Mouse (Mus musculus) ES-E14 (cell line): ENCODE measurements around the gene Stam2. TPM values are rescaled to one million over a fixed set of nuclear protein-coding genes. Genes with fewer than 3 reads are reported as not detected.

ENCODE experiments used
- DNase-seq: peaks from one replicate; pipeline ENCODE4 v3.0.0-alpha.2; 2013; ENCODE audit warnings: low read depth, low spot score
- H3K27ac ChIP-seq: 2 replicates; pipeline ENCODE4 v1.5.1; 2012; ENCODE audit warnings: low read depth, mild to moderate bottlenecking, low read length, moderate library complexity, mixed read lengths; ENCODE audit not compliant: poor library complexity, insufficient read depth, severe bottlenecking
- H3K36me3 ChIP-seq: 2 replicates; pipeline ENCODE4 v1.6.1; 2012; ENCODE audit warnings: mild to moderate bottlenecking, low read length, moderate library complexity, mixed read lengths; ENCODE audit not compliant: control insufficient read depth, poor library complexity, insufficient read depth, severe bottlenecking
- H3K4me1 ChIP-seq, 2 experiments: fragments of 150-350 bp in 1 of 2; sonication (generic) in 1 of 2; 2 replicates each; pipeline ENCODE4 v1.6.1; 2012; ENCODE audit warnings: low read length in 2 of 2, mild to moderate bottlenecking in 1 of 2, mixed read lengths in 1 of 2; ENCODE audit not compliant: control insufficient read depth in 2 of 2, insufficient read depth in 2 of 2, poor library complexity in 1 of 2
- H3K4me3 ChIP-seq, 2 experiments: fragments of 150-350 bp in 1 of 2; sonication (generic) in 1 of 2; 2 replicates each; pipeline ENCODE4 v1.5.1; 2012; ENCODE audit warnings: low read length in 2 of 2, low read depth in 1 of 2, mild to moderate bottlenecking in 1 of 2, mixed read lengths in 1 of 2; ENCODE audit not compliant: insufficient read depth in 1 of 2, poor library complexity in 1 of 2, severe bottlenecking in 1 of 2
- H3K9ac ChIP-seq: 2 replicates; pipeline ENCODE4 v1.6.1; 2012; ENCODE audit warnings: low read depth, mild to moderate bottlenecking, low read length, mixed read lengths; ENCODE audit not compliant: poor library complexity, insufficient read depth, severe bottlenecking
- H3K9me3 ChIP-seq: fragments of 150-350 bp; sonication (generic); 2 replicates; pipeline ENCODE4 v1.6.1; 2012; ENCODE audit warnings: low read depth, mild to moderate bottlenecking, low read length; ENCODE audit not compliant: control insufficient read depth, insufficient read depth
- CHD2 ChIP-seq: IDR thresholded peaks from 2 replicates; pipeline ENCODE4 v1.6.1; 2014; ENCODE audit warnings: mild to moderate bottlenecking, low read depth, low read length, inconsistent platforms
- HCFC1 ChIP-seq: IDR thresholded peaks from 2 replicates; pipeline ENCODE4 v1.6.1; 2012; ENCODE audit warnings: low read length, inconsistent platforms, borderline replicate concordance; ENCODE audit not compliant: insufficient read depth
- MAFK ChIP-seq: IDR thresholded peaks from 2 replicates; pipeline ENCODE4 v1.6.1; 2014; ENCODE audit warnings: mild to moderate bottlenecking, low read depth, low read length, inconsistent platforms; ENCODE audit not compliant: insufficient read depth
- ZC3H11A ChIP-seq: IDR thresholded peaks from 2 replicates; pipeline ENCODE4 v1.6.1; 2012; ENCODE audit warnings: low read depth, mild to moderate bottlenecking, inconsistent platforms, low read length, borderline replicate concordance
- ZNF384 ChIP-seq: IDR thresholded peaks from 2 replicates; pipeline ENCODE4 v1.6.1; 2012; ENCODE audit warnings: low read depth, low read length, inconsistent platforms
- in situ Hi-C, 2 experiments: fragments of 600-800 bp; cut with MboI; formaldehyde crosslinking; loops; one replicate each; pipeline ENCODE4 v1.15.1; 2025; ENCODE audit warnings: low sequenced_read_pairs in 2 of 2, inconsistent platforms in 1 of 2; ENCODE audit not compliant: unreplicated experiment in 2 of 2
- total RNA-seq: library from RNA; depleted of rRNA; stranded (reverse); fragments of 300-350 nt; gene quantifications from 2 replicates; pipeline ENCODE4 v1.2.3, GENCODE M21; 2012

Gene Stam2
- total RNA-seq, 1 experiment, result 24.5 TPM

DNA sequence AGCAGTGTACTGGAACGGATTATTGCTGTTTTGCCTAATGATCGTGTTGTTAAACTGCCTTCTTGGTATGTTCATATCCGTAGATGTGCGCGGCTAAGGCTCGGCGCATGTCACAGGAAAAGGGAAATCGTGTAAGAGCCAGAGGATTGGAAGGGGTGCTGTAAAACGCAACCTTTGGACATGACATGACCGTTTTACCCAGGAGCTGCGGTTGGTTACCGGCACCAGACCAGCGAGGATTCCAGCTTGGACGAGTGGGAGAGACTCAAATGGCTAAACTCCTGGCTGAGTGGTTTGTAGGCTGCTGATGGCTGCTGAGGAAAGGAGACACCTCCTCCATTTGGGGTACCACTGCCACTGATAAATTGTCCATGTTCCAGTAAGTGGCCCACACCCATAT, 21.8 kb upstream of the Stam2 start:
- Histone ChIP-seq H3K27ac (no peak overlapping the region), H3K4me3 (no peak overlapping the region), H3K9ac (no peak overlapping the region), H3K9me3 (no peaks in the 10 kb centered on the region), H3K36me3 (no peaks in the 10 kb centered on the region), H3K4me1 (no peaks in the 10 kb centered on the region)
- no peak for DNase-seq
- in situ Hi-C loops, result loop anchor here (10.0 to 25.0 kb wide), 2 partner anchors 321 to 323 kb away; no protein-coding TSS in a partner anchor
- no peak for TF ChIP-seq ZNF384
- no peak for TF ChIP-seq HCFC1
- no peak for TF ChIP-seq ZC3H11A
- no peak for TF ChIP-seq MAFK
- no peak for TF ChIP-seq CHD2

DNA sequence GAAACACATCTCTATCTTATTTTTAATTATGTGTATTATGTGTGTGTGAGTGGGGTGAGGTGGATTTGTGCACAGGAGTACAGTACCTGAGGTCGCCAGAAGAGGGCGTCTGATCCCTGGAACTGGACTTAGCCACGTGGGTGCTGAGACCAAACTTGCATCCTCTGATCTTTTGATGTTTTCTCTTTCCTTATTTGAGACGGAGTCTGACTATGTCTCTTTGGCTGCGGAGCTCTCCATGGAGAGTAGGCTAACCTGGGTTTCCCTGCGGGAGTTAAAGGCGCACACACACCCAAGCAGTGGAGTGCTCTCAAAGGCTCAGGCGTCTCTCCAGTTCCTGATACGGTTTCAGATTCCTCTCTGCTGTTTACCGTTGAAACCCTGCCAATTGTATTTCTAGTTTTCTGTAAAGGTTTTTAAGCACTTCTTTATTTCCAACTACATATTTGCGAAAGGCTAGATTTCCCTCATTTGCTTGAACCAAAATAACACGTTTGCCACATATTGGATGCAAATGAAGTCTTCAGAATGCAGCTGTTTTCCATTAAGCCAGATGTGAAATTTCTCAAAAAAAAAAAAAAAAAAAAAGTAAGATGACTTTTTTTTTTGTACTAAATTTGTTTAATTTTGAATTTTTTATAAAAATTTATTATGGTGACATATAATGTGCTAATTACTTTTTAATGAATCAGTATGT, 21.1 kb upstream of the Stam2 start:
- in situ Hi-C loops, result loop anchor here (10.0 to 25.0 kb wide), 2 partner anchors 322 to 324 kb away; no protein-coding TSS in a partner anchor
- TF ChIP-seq MAFK, result no peak
- TF ChIP-seq CHD2, result no peak
- peak; percentile 55; the same call in 1 of the 2 replicates for TF ChIP-seq ZC3H11A
- no peak for TF ChIP-seq HCFC1
- TF ChIP-seq ZNF384, result 0 out of 2 replicates have a peak, but pooled peaks have one; percentile 31
- DNase-seq, result peak; percentile 72
- Histone ChIP-seq H3K27ac (no peak overlapping the region), H3K4me3 (no peak overlapping the region), H3K9me3 (no peaks in the 10 kb centered on the region), H3K9ac (no peak overlapping the region), H3K36me3 (no peaks in the 10 kb centered on the region), H3K4me1 (no peaks in the 10 kb centered on the region)

DNA sequence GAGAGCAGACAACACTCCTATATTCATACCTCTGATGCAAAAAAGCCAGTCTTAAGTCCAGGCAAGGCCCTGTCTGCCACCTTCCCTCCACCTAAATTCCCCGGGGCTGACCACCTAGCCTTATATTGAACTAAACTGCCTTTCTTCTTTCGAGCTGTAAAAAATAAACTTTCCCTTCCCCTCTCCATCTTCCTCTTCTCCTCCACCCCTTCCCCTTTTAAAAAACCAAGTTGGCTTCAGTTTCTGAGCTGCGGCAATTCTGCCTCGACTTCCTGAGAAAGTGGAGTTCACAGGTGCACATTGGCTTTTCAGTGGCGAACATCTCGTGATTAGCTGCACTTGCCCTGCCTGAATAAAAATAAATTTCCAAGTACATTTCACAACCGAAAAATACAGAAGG, 20.4 kb upstream of the Stam2 start:
- in situ Hi-C loops, result loop anchor here (10.0 to 25.0 kb wide), 2 partner anchors 322 to 325 kb away; no protein-coding TSS in a partner anchor
- no peaks in the 10 kb centered on the region for H3K9me3 ChIP-seq

DNA sequence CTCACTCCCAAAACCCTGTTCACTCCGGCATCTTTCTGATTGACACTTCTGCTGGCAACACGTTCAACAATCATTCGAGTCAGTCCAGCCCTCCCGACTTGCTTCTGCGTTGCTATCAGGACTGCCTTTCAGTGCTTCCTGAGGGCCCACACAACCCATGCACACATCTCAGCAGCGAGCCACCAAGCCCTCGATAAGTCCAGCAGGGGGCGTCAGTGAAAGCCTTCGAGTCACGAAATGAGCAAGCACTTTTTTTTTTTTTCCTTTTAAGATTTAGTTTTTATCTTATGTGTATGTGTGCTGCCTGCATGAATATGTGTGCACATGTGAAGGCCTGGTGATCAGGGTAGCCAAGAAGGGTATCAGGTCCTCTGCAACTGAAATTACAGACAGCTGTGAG, 16.5 kb upstream of the Stam2 start:
- DNase-seq, result peak; percentile 82
- Histone ChIP-seq H3K9me3 (no peaks in the 10 kb centered on the region), H3K4me3 (no peak overlapping the region), H3K9ac (no peak overlapping the region; the same call in 1 of the 2 replicates), H3K4me1 (no peaks in the 10 kb centered on the region), H3K27ac (no peak overlapping the region), H3K36me3 (no peaks in the 10 kb centered on the region)
- in situ Hi-C loops, result loop anchor here in 1 of 2 experiments (25.0 kb wide), 1 partner anchor 329 kb away; no protein-coding TSS in a partner anchor
- peak; percentile 81 for TF ChIP-seq MAFK
- peak; percentile 95 for TF ChIP-seq ZNF384
- no peak for TF ChIP-seq CHD2

More for the DNA sequence above, 20.4 kb upstream of the Stam2 start:
- Histone ChIP-seq H3K9ac (no peak overlapping the region), H3K27ac (no peak overlapping the region), H3K4me3 (no peak overlapping the region), H3K4me1 (no peaks in the 10 kb centered on the region), H3K36me3 (no peaks in the 10 kb centered on the region)
- no peak for DNase-seq
- TF ChIP-seq HCFC1, result no peak
- no peak for TF ChIP-seq ZC3H11A
- TF ChIP-seq ZNF384, result no peak
- no peak for TF ChIP-seq CHD2
- TF ChIP-seq MAFK, result no peak

DNA sequence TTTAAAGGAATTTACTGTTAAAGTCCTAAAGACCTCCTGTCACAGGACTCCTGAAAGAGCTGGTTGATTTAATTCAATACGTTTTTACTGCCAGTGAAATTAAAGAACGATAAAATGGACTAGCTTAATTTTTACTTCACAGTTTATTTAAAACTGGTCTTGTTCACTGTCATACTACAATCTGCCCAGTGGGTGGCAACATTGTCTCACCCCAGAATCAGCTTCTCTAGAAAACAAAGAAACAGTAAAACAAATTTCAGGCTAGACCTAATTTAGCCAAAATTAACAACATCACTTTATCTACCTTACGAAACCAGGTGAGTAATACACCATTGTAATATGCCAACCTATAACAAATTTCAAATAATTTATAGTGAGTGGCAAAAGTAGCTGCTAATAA, 14.6 kb upstream of the Stam2 start:
- H3K27ac ChIP-seq, result no peak overlapping the region
- in situ Hi-C loops, result loop anchor here in 1 of 2 experiments (25.0 kb wide), 1 partner anchor 331 kb away; no protein-coding TSS in a partner anchor
- DNase-seq, result no peak
- no peak overlapping the region for H3K4me3 ChIP-seq
- H3K9ac ChIP-seq, result no peak overlapping the region
- TF ChIP-seq CHD2 (no peak), ZC3H11A (peak; percentile 90), MAFK (no peak), HCFC1 (0 out of 2 replicates have a peak, but pooled peaks have one; percentile 35), ZNF384 (no peak)
- no peaks in the 10 kb centered on the region for H3K9me3 ChIP-seq
- H3K4me1 ChIP-seq, result no peaks in the 10 kb centered on the region
- H3K36me3 ChIP-seq, result no peaks in the 10 kb centered on the region
